Mouse (Mus musculus) erythroblast, embryonic 14.5 days (primary cell): Measurements from ENCODE around the gene Stk33. TPM values are rescaled to one million over a fixed set of nuclear protein-coding genes. Genes with fewer than 3 reads are reported as not detected.

Experiments used
- H3K27me3 ChIP-seq: 2 replicates; pipeline ENCODE4 v1.6.1; 2012; ENCODE audit warnings: inconsistent platforms; ENCODE audit not compliant: control insufficient read depth
- H3K36me3 ChIP-seq: 2 replicates; pipeline ENCODE4 v1.6.1; 2012; ENCODE audit warnings: mild to moderate bottlenecking, inconsistent platforms; ENCODE audit not compliant: control insufficient read depth
- H3K4me1 ChIP-seq: 2 replicates; pipeline ENCODE4 v1.6.1; 2012; ENCODE audit warnings: inconsistent platforms; ENCODE audit not compliant: control insufficient read depth
- H3K4me3 ChIP-seq: replicated peaks from 2 replicates; pipeline ENCODE3; 2012; ENCODE audit warnings: moderate library complexity, mild to moderate bottlenecking, inconsistent platforms
- H3K9me3 ChIP-seq: 2 replicates; pipeline ENCODE4 v1.6.1; 2012; ENCODE audit warnings: low read length, inconsistent platforms, mixed read lengths; ENCODE audit not compliant: control insufficient read depth
- GATA1 ChIP-seq: IDR thresholded peaks from 2 replicates; pipeline ENCODE4 v1.6.1; 2012; ENCODE audit warnings: low read length, inconsistent platforms, mixed read lengths
- TAL1 ChIP-seq: IDR thresholded peaks from 3 replicates; pipeline ENCODE4 v1.6.1; 2012; ENCODE audit warnings: low read length, inconsistent platforms, mixed read lengths
- polyA plus RNA-seq: library from polyadenylated mRNA; stranded (reverse); fragments of >175 nt; gene quantifications from 2 replicates; pipeline ENCODE4 v1.2.3, GENCODE M21; 2012

The Stk33 gene
- polyA plus RNA-seq, 1 experiment: not detected

GRCm38 (mm10) chr7:109309506-109309905, 129.4 kb downstream of the Stk33 start:
- Histone ChIP-seq H3K4me1 (no peaks in the 10 kb centered on the region), H3K27me3 (no peaks in the 10 kb centered on the region), H3K36me3 (no peaks in the 10 kb centered on the region), H3K9me3 (no peaks in the 10 kb centered on the region), H3K4me3 (no peak overlapping the region)
- TF ChIP-seq GATA1 (no peak), TAL1 (no peak)

- Histone ChIP-seq H3K27me3 (no peaks in the 10 kb centered on the region), H3K4me3 (no peak overlapping the region), H3K4me1 (no peaks in the 10 kb centered on the region), H3K9me3 (no peaks in the 10 kb centered on the region), H3K36me3 (no peaks in the 10 kb centered on the region)
- TF ChIP-seq TAL1 (no peak), GATA1 (no peak)
Observed at GRCm38 (mm10) chr7:109295807-109296206, 143.1 kb downstream of the Stk33 start.

GRCm38 (mm10) chr7:109295351-109295750, 143.5 kb downstream of the Stk33 start:
- TF ChIP-seq GATA1 (no peak), TAL1 (no peak)
- Histone ChIP-seq H3K4me3 (no peak overlapping the region), H3K36me3 (no peaks in the 10 kb centered on the region)

GRCm38 (mm10) chr7:109290501-109290900, 148.4 kb downstream of the Stk33 start:
- Histone ChIP-seq H3K36me3 (no peaks in the 10 kb centered on the region), H3K27me3 (no peaks in the 10 kb centered on the region), H3K4me1 (no peaks in the 10 kb centered on the region), H3K4me3 (no peak overlapping the region), H3K9me3 (no peaks in the 10 kb centered on the region)
- TF ChIP-seq TAL1: no peak
- no peak for TF ChIP-seq GATA1

More at GRCm38 (mm10) chr7:109295351-109295750, 143.5 kb downstream of the Stk33 start:
- Histone ChIP-seq H3K4me1 (no peaks in the 10 kb centered on the region), H3K27me3 (no peaks in the 10 kb centered on the region), H3K9me3 (no peaks in the 10 kb centered on the region)

GRCm38 (mm10) chr7:109289106-109289505, 149.8 kb downstream of the Stk33 start:
- no peaks in the 10 kb centered on the region for H3K27me3 ChIP-seq
- H3K4me3 ChIP-seq: no peak overlapping the region
- H3K36me3 ChIP-seq: no peaks in the 10 kb centered on the region

GRCm38 (mm10) chr7:109282106-109282505, 156.8 kb downstream of the Stk33 start:
- H3K4me3 ChIP-seq: no peak overlapping the region
- H3K9me3 ChIP-seq: no peaks in the 10 kb centered on the region
- H3K36me3 ChIP-seq: no peaks in the 10 kb centered on the region
- H3K4me1 ChIP-seq: no peaks in the 10 kb centered on the region
- no peaks in the 10 kb centered on the region for H3K27me3 ChIP-seq
- TF ChIP-seq GATA1 (no peak), TAL1 (no peak)

More at GRCm38 (mm10) chr7:109289106-109289505, 149.8 kb downstream of the Stk33 start:
- Histone ChIP-seq H3K9me3 (no peaks in the 10 kb centered on the region), H3K4me1 (no peaks in the 10 kb centered on the region)
- no peak for TF ChIP-seq GATA1

- Histone ChIP-seq H3K4me1 (no peaks in the 10 kb centered on the region), H3K27me3 (no peaks in the 10 kb centered on the region), H3K36me3 (no peaks in the 10 kb centered on the region), H3K4me3 (no peak overlapping the region), H3K9me3 (no peaks in the 10 kb centered on the region)
- no peak for TF ChIP-seq TAL1
- no peak for TF ChIP-seq GATA1
Observed at GRCm38 (mm10) chr7:109276622-109277021, 162.3 kb downstream of the Stk33 start.

GRCm38 (mm10) chr7:109275901-109276300, 163.0 kb downstream of the Stk33 start:
- Histone ChIP-seq H3K4me3 (no peak overlapping the region), H3K36me3 (no peaks in the 10 kb centered on the region), H3K27me3 (no peaks in the 10 kb centered on the region), H3K4me1 (no peaks in the 10 kb centered on the region), H3K9me3 (no peaks in the 10 kb centered on the region)
- TF ChIP-seq GATA1 (no peak), TAL1 (no peak)

GRCm38 (mm10) chr7:109275151-109275550, 163.7 kb downstream of the Stk33 start:
- H3K4me3 ChIP-seq: no peak overlapping the region

GRCm38 (mm10) chr7:109274289-109274688, 164.6 kb downstream of the Stk33 start:
- no peak for TF ChIP-seq GATA1
- no peak for TF ChIP-seq TAL1
- Histone ChIP-seq H3K9me3 (no peaks in the 10 kb centered on the region), H3K27me3 (no peaks in the 10 kb centered on the region), H3K4me3 (no peak overlapping the region), H3K36me3 (no peaks in the 10 kb centered on the region), H3K4me1 (no peaks in the 10 kb centered on the region)

More at GRCm38 (mm10) chr7:109275151-109275550, 163.7 kb downstream of the Stk33 start:
- no peaks in the 10 kb centered on the region for H3K9me3 ChIP-seq
- no peak for TF ChIP-seq GATA1
- no peaks in the 10 kb centered on the region for H3K4me1 ChIP-seq
- no peaks in the 10 kb centered on the region for H3K36me3 ChIP-seq
- H3K27me3 ChIP-seq: no peaks in the 10 kb centered on the region
